10 mouse cellular contexts compared by ENCODE assay signal in the genomic region with DNA sequence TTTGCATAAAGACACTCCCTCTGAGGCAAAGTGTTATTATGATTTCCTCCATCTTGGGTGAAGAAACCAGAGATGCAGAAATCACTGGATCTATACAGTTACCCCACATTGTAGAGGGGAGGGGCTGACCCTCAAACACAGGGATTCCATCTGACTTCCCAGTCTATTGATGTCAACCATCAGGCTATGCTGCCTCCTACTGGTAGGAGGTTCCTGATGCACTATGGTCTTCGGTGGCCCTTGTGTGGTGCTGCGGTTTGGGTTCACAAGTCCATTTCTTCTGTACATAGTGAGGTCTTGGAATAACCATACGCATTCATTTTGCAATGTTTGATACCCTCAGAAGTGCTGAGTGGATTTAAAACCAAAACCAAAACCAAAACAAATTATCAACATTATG.
DNase-seq lines count a peak whose midpoint lies in the region; ATAC-seq and TF ChIP-seq lines count a peak whose summit lies in the region.
"Had no signal": no experiment of that assay in that cellular context is flagged by ENCODE, and none has a peak within 500 bp of the region (broad histone marks: within the 10 kb centered on the region; RNA-seq: fewer than 3 reads in every experiment).

No protein-coding gene starts in this region.

- no peaks in the 10 kb centered on the region for H3K36me3 ChIP-seq in heart, postnatal 0 days (replicated peaks; ENCODE audit: control insufficient read depth, insufficient read depth, low read length)
- H3K36me3 ChIP-seq in heart, embryonic 12.5 days: no peaks in the 10 kb centered on the region
- H3K36me3 ChIP-seq in midbrain, embryonic 14.5 days (ENCODE audit: control insufficient read depth, insufficient read depth, low read length): no peaks in the 10 kb centered on the region
- H3K36me3 ChIP-seq in midbrain, embryonic 16.5 days (ENCODE audit: control insufficient read depth, insufficient read depth, low read length): no peaks in the 10 kb centered on the region
- H3K36me3 ChIP-seq in small intestine, adult 2 months (ENCODE audit: control insufficient read depth, insufficient read depth, low read length): no peaks in the 10 kb centered on the region
- H3K36me3 ChIP-seq: embryonic facial prominence, embryonic 15.5 days had no signal

- 0 out of 2 replicates have a peak, but pooled peaks have one; percentile 4 for TF ChIP-seq CTCF in heart, postnatal 0 days (IDR thresholded peaks at IDR 0.05; ENCODE audit: low read depth)
- TF ChIP-seq CTCF in small intestine, adult 2 months (IDR thresholded peaks at IDR 0.05; ENCODE audit: extremely low read depth, insufficient read length, insufficient replicate concordance, low read depth, low read length): peak; percentile 12; the same call in 1 of the 2 replicates

- DNase-seq in heart, postnatal 0 days (ENCODE audit: low spot score): no peak
- DNase-seq in midbrain, embryonic 14.5 days: peak; percentile 12
- peak; percentile 32 for DNase-seq in R1 (ENCODE audit: low read depth, low spot score)
- no peak for DNase-seq in heart, adult 9 months (ENCODE audit: low spot score in 2 of 2)
- DNase-seq: kidney, adult 18-20 months; lung, postnatal 14 days had no signal

- no peaks in the 10 kb centered on the region for H3K27me3 ChIP-seq in heart, postnatal 0 days (ENCODE audit: control insufficient read depth, insufficient read depth, low read length)
- H3K27me3 ChIP-seq in heart, embryonic 12.5 days (replicated peaks): no peaks in the 10 kb centered on the region
- no peaks in the 10 kb centered on the region for H3K27me3 ChIP-seq in midbrain, embryonic 14.5 days (ENCODE audit: control insufficient read depth, insufficient read depth, low read length)
- H3K27me3 ChIP-seq in midbrain, embryonic 16.5 days (ENCODE audit: control insufficient read depth, insufficient read depth, low read depth, low read length): no peaks in the 10 kb centered on the region
- H3K27me3 ChIP-seq in small intestine, adult 2 months (ENCODE audit: control insufficient read depth, insufficient read depth, low read length): no peaks in the 10 kb centered on the region
- H3K27me3 ChIP-seq: embryonic facial prominence, embryonic 15.5 days had no signal

- H3K9me3 ChIP-seq in heart, postnatal 0 days (replicated peaks; ENCODE audit: control insufficient read depth, low read length): no peaks in the 10 kb centered on the region
- H3K9me3 ChIP-seq in heart, embryonic 12.5 days (replicated peaks): no peaks in the 10 kb centered on the region
- H3K9me3 ChIP-seq in midbrain, embryonic 14.5 days (ENCODE audit: control insufficient read depth, low read length): no peaks in the 10 kb centered on the region
- no peaks in the 10 kb centered on the region for H3K9me3 ChIP-seq in midbrain, embryonic 16.5 days (replicated peaks; ENCODE audit: control insufficient read depth, low read length, poor library complexity, severe bottlenecking)
- H3K9me3 ChIP-seq: embryonic facial prominence, embryonic 15.5 days had no signal

- 81% methylated on average over 3 of the region's 3 CpGs for WGBS in heart, postnatal 0 days
- 87% methylated on average over 3 of the region's 3 CpGs for WGBS in heart, embryonic 12.5 days
- 93% methylated on average over 3 of the region's 3 CpGs for WGBS in midbrain, embryonic 14.5 days
- WGBS in midbrain, embryonic 16.5 days: 89% methylated on average over 3 of the region's 3 CpGs
- 48% methylated on average over 3 of the region's 3 CpGs for WGBS in small intestine, adult 2 months

- no peaks in the 10 kb centered on the region for H3K4me1 ChIP-seq in heart, postnatal 0 days (ENCODE audit: control insufficient read depth, insufficient read depth)
- H3K4me1 ChIP-seq in heart, embryonic 12.5 days (replicated peaks): no peaks in the 10 kb centered on the region
- H3K4me1 ChIP-seq in midbrain, embryonic 14.5 days (ENCODE audit: control insufficient read depth, insufficient read depth, low read length): peaks cover 12% of the 10 kb centered on the region; the same call in 1 of the 2 replicates
- H3K4me1 ChIP-seq in midbrain, embryonic 16.5 days (ENCODE audit: control insufficient read depth, insufficient read depth, low read length): peaks cover 13% of the 10 kb centered on the region
- H3K4me1 ChIP-seq in small intestine, adult 2 months (ENCODE audit: control insufficient read depth, insufficient read depth, insufficient read length, low read length): no peaks in the 10 kb centered on the region

- no peak for TF ChIP-seq POLR2A in small intestine, adult 2 months (IDR thresholded peaks at IDR 0.05; ENCODE audit: low read depth, low read length)

- H3K27ac ChIP-seq in heart, postnatal 0 days (ENCODE audit: low read depth): no peak overlapping the region
- H3K27ac ChIP-seq in heart, embryonic 12.5 days (ENCODE audit: poor library complexity, severe bottlenecking): no peak overlapping the region
- H3K27ac ChIP-seq in midbrain, embryonic 14.5 days (replicated peaks; ENCODE audit: low read depth, low read length): no peak overlapping the region
- no peak overlapping the region for H3K27ac ChIP-seq in midbrain, embryonic 16.5 days (ENCODE audit: low read length)
- no peak overlapping the region for H3K27ac ChIP-seq in small intestine, adult 2 months (ENCODE audit: insufficient read depth, low read depth, low read length)
- H3K27ac ChIP-seq: embryonic facial prominence, embryonic 15.5 days had no signal

- H3K4me2 ChIP-seq in heart, postnatal 0 days (ENCODE audit: low read depth, low read length): no peak overlapping the region
- no peak overlapping the region for H3K4me2 ChIP-seq in heart, embryonic 12.5 days
- no peak overlapping the region for H3K4me2 ChIP-seq in midbrain, embryonic 14.5 days (ENCODE audit: low read length)
- H3K4me2 ChIP-seq in midbrain, embryonic 16.5 days (ENCODE audit: low read length): no peak overlapping the region
- H3K4me2 ChIP-seq: embryonic facial prominence, embryonic 15.5 days had no signal

- no peak overlapping the region for H3K9ac ChIP-seq in heart, postnatal 0 days (replicated peaks; ENCODE audit: low read depth, low read length)
- no peak overlapping the region for H3K9ac ChIP-seq in heart, embryonic 12.5 days
- no peak overlapping the region for H3K9ac ChIP-seq in midbrain, embryonic 14.5 days (replicated peaks; ENCODE audit: low read length)
- H3K9ac ChIP-seq in midbrain, embryonic 16.5 days (ENCODE audit: low read depth, low read length): no peak overlapping the region
- H3K9ac ChIP-seq: embryonic facial prominence, embryonic 15.5 days had no signal

- no peak for TF ChIP-seq EP300 in heart, postnatal 0 days (IDR thresholded peaks at IDR 0.05; ENCODE audit: low read depth)

- no peak overlapping the region for H3K4me3 ChIP-seq in heart, postnatal 0 days (ENCODE audit: low read depth, low read length)
- no peak overlapping the region for H3K4me3 ChIP-seq in heart, embryonic 12.5 days
- H3K4me3 ChIP-seq in midbrain, embryonic 14.5 days (replicated peaks; ENCODE audit: low read depth, low read length): no peak overlapping the region
- H3K4me3 ChIP-seq in midbrain, embryonic 16.5 days (ENCODE audit: low read depth, low read length): no peak overlapping the region
- no peak overlapping the region for H3K4me3 ChIP-seq in small intestine, adult 2 months (ENCODE audit: low read depth, low read length)
- H3K4me3 ChIP-seq: embryonic facial prominence, embryonic 15.5 days had no signal

- ATAC-seq in heart, postnatal 0 days (ENCODE audit: insufficient read depth, low read depth): no peak
- no peak for ATAC-seq in heart, embryonic 12.5 days (ENCODE audit: insufficient number of reproducible peaks, low FRiP score)
- ATAC-seq in midbrain, embryonic 14.5 days (ENCODE audit: low FRiP score, low TSS enrichment): no peak
- ATAC-seq in midbrain, embryonic 16.5 days: no peak

Comparison
In these comparisons a context has a peak if more than half of its experiments do, and no peak if none do; other contexts are left out.
1. DNase-seq: peak in midbrain, embryonic 14.5 days (single experiment) and R1 (single experiment); none in heart, postnatal 0 days (single experiment) and heart, adult 9 months (0 of 2).